Mouse (Mus musculus) liver, embryonic 14.5 days (tissue): ENCODE measurements at regions not wholly inside any gene's neighbourhood (a gene's known extent, or its start where the extent isn't known, plus 50 kb on each side); places are given as distances from the start of the nearest gene placed in this dataset.

Experiments used
- CTCF ChIP-seq: IDR thresholded peaks from 2 replicates; pipeline ENCODE4 v1.5.1; 2016; ENCODE audit warnings: antibody characterized with exemption, low read depth, control low read depth
- EP300 ChIP-seq: IDR thresholded peaks from 2 replicates; pipeline ENCODE4 v1.6.1; 2016; ENCODE audit warnings: antibody characterized with exemption, low read depth

DNA sequence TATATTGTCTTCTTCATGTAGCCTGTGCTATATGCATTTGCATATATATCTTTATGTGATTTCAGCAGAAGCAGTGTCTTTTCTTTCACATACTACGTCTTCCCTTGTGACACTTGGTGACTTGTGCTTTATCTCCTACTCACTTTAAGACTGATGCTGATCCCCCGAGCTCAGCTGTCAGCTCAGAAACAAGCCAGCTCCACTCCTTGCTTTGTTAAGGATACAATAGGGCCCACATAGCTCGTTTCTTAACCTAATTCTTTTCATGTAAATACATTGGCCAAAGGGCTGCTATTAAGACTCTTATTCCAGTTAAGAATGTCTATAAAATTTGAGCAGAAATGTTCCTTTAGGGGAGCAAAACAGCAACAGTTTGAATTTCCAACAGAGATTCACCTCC lies 193.8 kb upstream of the Hhip start:
- TF ChIP-seq CTCF (no peak), EP300 (no peak)
